Mouse (Mus musculus) embryonic facial prominence, embryonic 14.5 days (tissue): ENCODE measurements around the gene Dysf. TPM values are rescaled to one million over a fixed set of nuclear protein-coding genes. Genes with fewer than 3 reads are reported as not detected.

Source experiments
- ATAC-seq: fragments of 200-750 bp; cut with Nextera tagmentation; 2 replicates; pipeline ENCODE4 v1.8.0; 2017; ENCODE audit warnings: low read depth, moderate number of reproducible peaks, moderate TSS enrichment
- DNase-seq: peaks from one replicate; pipeline ENCODE4 v3.0.0-alpha.2; 2015; ENCODE audit warnings: low spot score
- H3K27ac ChIP-seq: fragments of 300-500 bp; sonication (generic); replicated peaks from 2 replicates; pipeline ENCODE4 v1.5.1; 2014; ENCODE audit warnings: low read depth, mild to moderate bottlenecking, low read length, moderate library complexity
- H3K27me3 ChIP-seq: fragments of 300-500 bp; sonication (generic); replicated peaks from 2 replicates; pipeline ENCODE4 v1.6.1; 2014; ENCODE audit warnings: low read length; ENCODE audit not compliant: control insufficient read depth, insufficient read depth
- H3K36me3 ChIP-seq: fragments of 300-500 bp; sonication (generic); 2 replicates; pipeline ENCODE4 v1.6.1; 2014; ENCODE audit warnings: low read length, mixed read lengths; ENCODE audit not compliant: control insufficient read depth, insufficient read depth
- H3K4me1 ChIP-seq: fragments of 300-500 bp; sonication (generic); 2 replicates; pipeline ENCODE4 v1.6.1; 2014; ENCODE audit warnings: antibody characterized with exemption, low read length; ENCODE audit not compliant: control insufficient read depth, insufficient read depth
- H3K4me2 ChIP-seq: fragments of 300-500 bp; sonication (generic); 2 replicates; pipeline ENCODE4 v1.6.1; 2014; ENCODE audit warnings: low read depth, mild to moderate bottlenecking, low read length, moderate library complexity, mixed read lengths
- H3K4me3 ChIP-seq: fragments of 300-500 bp; sonication (generic); 2 replicates; pipeline ENCODE4 v1.5.1; 2014; ENCODE audit warnings: low read depth, mild to moderate bottlenecking, low read length
- H3K9ac ChIP-seq: fragments of 300-500 bp; sonication (generic); 2 replicates; pipeline ENCODE4 v1.6.1; 2014; ENCODE audit warnings: low read depth, mild to moderate bottlenecking, low read length, moderate library complexity, mixed read lengths
- H3K9me3 ChIP-seq: fragments of 300-500 bp; sonication (generic); 2 replicates; pipeline ENCODE4 v1.6.1; 2016; ENCODE audit warnings: low read length; ENCODE audit not compliant: control insufficient read depth
- WGBS: fragments of 180-500 bp; shearing (Covaris S2); extraction: QIAGEN DNeasy Blood & Tissue Kit; methylation state at CpG from one replicate; pipeline ENCODE4 v1.1.7; 2014; 5-methylcytosine and 5-hydroxymethylcytosine counted together
- polyA plus RNA-seq: library from polyadenylated mRNA; unstranded; fragments of >200 nt; fragmentation: Nextera tagmentation; extraction: Ambion mirVana; gene quantifications from 2 replicates; pipeline ENCODE4 v1.2.1, GENCODE M21; 2014

Gene Dysf
- polyA plus RNA-seq, 1 experiment from 2014 or later, result 17.0 TPM

DNA sequence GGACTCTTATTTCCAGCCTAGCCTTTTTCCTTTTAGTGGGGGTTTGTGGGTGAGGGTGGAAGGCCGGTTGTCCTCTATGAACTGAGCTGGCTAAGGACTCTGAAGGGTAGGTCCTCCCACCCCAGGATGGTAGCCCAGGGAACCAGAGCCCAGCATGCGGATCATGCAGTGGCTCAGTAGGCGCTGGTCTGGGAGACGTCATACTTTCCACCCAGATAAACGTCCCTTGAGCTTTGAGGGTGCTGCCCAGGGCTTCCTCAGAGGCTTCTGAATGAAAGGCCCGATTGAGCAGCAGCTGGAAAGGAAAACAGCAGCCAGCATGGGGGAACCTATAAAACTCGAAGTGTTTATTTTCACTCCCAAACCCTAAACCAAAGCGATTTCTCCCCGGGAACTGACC, 123.1 kb downstream of the Dysf start:
- H3K27ac ChIP-seq, result peak overlapping the region; percentile 54; the same call in 1 of the 2 replicates
- no peak overlapping the region for H3K9ac ChIP-seq
- WGBS, result 53% methylated on average over 9 of the region's 9 CpGs
- no peak overlapping the region for H3K4me3 ChIP-seq
- H3K9me3 ChIP-seq, result no peaks in the 10 kb centered on the region
- H3K4me2 ChIP-seq, result no peak overlapping the region
- H3K36me3 ChIP-seq, result no peaks in the 10 kb centered on the region
- DNase-seq, result no peak
- ATAC-seq, result no peak
- no peaks in the 10 kb centered on the region for H3K27me3 ChIP-seq
- H3K4me1 ChIP-seq, result peaks cover 19% of the 10 kb centered on the region

DNA sequence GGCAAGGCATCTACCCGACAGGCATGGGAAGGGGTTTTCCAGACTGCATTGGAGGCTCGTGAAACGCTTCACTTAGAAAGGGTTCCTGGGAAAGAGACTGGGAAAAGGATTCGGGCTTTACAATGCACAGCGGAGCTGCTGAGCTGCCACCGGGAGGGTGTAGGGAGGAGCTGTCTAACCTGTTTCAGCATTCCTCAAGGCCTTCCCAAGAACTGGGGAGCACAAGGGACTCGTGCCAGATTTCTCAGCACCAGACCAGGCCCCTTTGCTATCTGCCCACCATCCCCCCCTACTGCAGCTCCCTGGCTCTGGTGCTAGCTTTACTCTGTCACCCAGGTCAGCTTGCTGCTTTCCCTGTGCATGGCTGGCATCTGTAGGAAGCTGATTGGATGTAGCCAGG, 124.7 kb downstream of the Dysf start:
- no peaks in the 10 kb centered on the region for H3K27me3 ChIP-seq
- no peak overlapping the region for H3K9ac ChIP-seq
- H3K4me2 ChIP-seq, result no peak overlapping the region
- H3K36me3 ChIP-seq, result no peaks in the 10 kb centered on the region
- no peak overlapping the region for H3K27ac ChIP-seq
- H3K4me3 ChIP-seq, result no peak overlapping the region
- ATAC-seq (peak; percentile 60), DNase-seq (peak; percentile 77)
- H3K4me1 ChIP-seq, result peaks cover 19% of the 10 kb centered on the region
- H3K9me3 ChIP-seq, result no peaks in the 10 kb centered on the region
- WGBS, result 42% methylated on average over 7 of the region's 7 CpGs

DNA sequence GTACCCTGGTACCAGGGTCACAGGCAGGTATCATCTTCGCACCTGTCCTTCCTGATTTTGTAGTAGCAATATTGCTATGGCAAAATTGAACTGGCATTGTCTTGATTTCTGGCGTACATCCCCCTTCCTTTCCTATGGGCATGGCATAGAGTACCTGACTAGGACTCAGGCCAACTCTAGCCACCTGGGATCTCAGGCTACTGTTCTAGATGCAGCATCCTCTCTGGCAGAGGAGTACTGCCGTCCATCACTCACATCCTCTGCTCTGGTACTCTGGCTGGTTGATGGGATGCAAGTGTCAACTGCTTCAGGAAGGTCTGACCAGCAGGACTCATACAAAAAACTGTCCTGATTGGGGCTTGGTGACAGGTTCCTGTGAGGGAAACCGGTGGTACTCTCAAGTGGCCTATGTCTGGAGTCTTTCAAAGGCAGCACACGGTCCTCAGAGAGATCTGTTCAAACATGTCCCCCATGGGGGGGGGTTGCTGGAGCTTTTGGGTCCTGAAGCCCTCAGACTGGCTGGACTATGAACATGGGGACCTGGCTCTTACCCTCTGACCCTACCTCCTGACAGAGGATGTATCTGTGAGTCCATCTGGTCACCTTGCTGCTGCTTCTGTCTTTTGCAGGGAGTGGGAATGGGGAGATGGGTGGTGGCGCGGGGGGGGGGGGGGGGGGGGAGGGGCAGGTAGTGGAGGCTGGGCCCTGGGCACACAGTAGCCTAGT, 125.8 kb downstream of the Dysf start:
- Histone ChIP-seq H3K4me1 (peaks cover 19% of the 10 kb centered on the region), H3K36me3 (no peaks in the 10 kb centered on the region), H3K9me3 (no peaks in the 10 kb centered on the region), H3K27me3 (no peaks in the 10 kb centered on the region), H3K27ac (peak overlapping the region; percentile 62), H3K4me2 (no peak overlapping the region), H3K9ac (no peak overlapping the region; the same call in 1 of the 2 replicates), H3K4me3 (no peak overlapping the region)
- DNase-seq (no peak), ATAC-seq (no peak)
- 68% methylated on average over 5 of the region's 7 CpGs for WGBS

DNA sequence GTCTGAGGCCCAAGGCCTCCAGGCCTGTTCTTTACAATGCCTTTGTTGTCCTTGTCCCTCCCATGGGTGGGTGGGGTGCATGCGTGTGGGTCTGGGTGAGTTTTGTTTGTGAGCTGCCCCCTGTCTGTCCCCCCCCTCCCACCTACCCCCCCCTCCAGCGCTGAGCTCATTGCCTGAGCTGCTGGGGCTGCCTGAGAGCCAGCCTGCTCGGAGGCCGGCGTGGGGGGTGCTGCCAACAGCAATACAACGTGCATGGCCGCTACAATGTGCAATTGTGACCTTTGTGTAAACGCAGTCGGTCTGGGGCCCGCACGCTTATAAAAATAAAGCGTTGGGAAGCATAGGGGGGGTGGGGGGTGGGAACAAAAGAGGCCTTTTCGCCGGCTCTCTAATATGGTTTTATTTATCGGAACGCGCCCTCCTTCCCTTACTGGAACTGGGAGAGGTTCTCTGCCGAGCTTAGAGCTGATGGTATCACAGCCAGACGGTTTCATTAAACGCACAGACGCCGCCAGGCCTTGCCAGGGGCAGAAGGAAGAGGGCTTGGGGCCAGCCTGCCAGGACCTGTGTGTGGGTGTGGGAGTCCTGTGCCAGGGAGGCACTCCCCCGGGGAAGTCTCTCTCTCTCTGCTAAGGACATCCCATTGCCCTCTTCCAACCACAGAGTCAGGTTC, 126.5 kb downstream of the Dysf start:
- peak; percentile 81 for DNase-seq
- Histone ChIP-seq H3K4me3 (no peak overlapping the region), H3K4me2 (peak overlapping the region; percentile 28), H3K27ac (peak overlapping the region; percentile 62), H3K9ac (peak overlapping the region; percentile 28; the same call in 1 of the 2 replicates), H3K4me1 (peaks cover 19% of the 10 kb centered on the region), H3K36me3 (no peaks in the 10 kb centered on the region), H3K9me3 (no peaks in the 10 kb centered on the region), H3K27me3 (no peaks in the 10 kb centered on the region)
- 12% methylated on average over 20 of the region's 23 CpGs for WGBS
- ATAC-seq, result peak; percentile 74

DNA sequence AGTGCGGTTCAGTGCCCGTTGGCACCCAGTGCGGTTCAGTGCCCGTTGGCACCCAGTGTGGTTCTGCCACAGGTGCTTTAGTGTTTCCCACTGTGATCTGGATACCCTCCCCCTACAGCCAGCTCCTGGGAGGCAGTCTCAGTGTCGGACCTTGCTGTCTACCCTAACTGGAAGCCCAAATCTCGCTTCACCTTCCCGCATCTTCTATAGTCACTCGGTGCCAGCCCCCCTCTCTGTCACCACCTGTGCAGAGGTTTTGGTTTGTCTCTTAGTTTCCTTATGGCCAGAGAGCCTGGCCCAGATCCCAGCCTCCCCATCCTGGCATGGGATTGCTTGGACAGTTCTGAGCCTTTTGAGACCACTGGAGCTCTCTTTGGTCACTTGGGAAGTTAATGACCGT, 127.3 kb downstream of the Dysf start:
- Histone ChIP-seq H3K9ac (no peak overlapping the region), H3K27me3 (no peaks in the 10 kb centered on the region), H3K27ac (no peak overlapping the region), H3K4me2 (no peak overlapping the region), H3K36me3 (no peaks in the 10 kb centered on the region), H3K4me3 (no peak overlapping the region), H3K9me3 (no peaks in the 10 kb centered on the region), H3K4me1 (peaks cover 19% of the 10 kb centered on the region)
- DNase-seq (no peak), ATAC-seq (no peak)
- WGBS, result 96% methylated on average over 9 of the region's 9 CpGs

DNA sequence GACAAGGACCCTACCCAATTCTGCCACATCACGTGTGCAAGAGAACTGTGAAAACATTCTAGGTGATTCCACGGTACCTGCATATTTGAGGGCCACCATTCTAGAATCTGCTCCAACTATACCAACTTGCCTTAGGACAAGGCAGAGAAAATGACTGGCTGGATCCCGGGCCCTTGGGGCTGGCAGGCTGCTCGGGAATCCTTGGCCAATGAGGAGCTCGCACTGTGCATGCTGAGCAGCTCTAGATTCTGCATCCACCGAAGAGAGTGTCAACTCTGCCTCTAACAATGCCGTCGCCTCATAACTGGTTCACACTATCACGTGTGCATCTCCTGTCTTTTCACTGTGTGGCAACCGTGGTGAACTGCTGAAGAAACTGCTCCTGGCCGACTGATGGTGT, 128.0 kb downstream of the Dysf start:
- Histone ChIP-seq H3K27me3 (no peaks in the 10 kb centered on the region), H3K27ac (no peak overlapping the region), H3K4me3 (no peak overlapping the region), H3K4me1 (peaks cover 15% of the 10 kb centered on the region), H3K9ac (no peak overlapping the region), H3K36me3 (no peaks in the 10 kb centered on the region), H3K4me2 (no peak overlapping the region), H3K9me3 (no peaks in the 10 kb centered on the region)
- DNase-seq, result no peak
- no peak for ATAC-seq
- WGBS, result 86% methylated on average over 11 of the region's 11 CpGs

DNA sequence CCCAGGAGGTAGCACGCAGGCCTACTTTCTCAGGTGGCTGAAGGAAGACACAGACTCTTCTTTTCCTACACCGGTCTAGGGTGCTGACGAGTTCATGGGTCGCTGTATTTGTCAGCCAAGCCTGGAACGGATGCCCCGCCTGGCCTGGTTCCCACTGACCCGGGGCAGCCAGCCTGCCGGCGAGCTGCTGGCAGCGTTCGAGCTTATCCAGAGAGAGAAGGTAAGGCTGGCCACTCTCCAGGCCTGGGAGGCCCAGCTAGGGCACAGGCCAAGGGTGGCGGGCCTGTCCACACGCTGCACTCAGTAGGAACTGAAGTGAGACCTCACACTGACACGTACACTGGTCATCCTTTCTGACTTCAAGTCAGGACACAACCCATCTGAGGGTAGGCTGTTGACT, 131.5 kb downstream of the Dysf start:
- Histone ChIP-seq H3K36me3 (no peaks in the 10 kb centered on the region), H3K9ac (no peak overlapping the region), H3K4me3 (no peak overlapping the region), H3K9me3 (no peaks in the 10 kb centered on the region), H3K4me1 (peaks cover 27% of the 10 kb centered on the region), H3K4me2 (no peak overlapping the region), H3K27me3 (no peaks in the 10 kb centered on the region), H3K27ac (no peak overlapping the region)
- 79% methylated on average over 14 of the region's 14 CpGs for WGBS
- no peak for DNase-seq
- no peak for ATAC-seq

DNA sequence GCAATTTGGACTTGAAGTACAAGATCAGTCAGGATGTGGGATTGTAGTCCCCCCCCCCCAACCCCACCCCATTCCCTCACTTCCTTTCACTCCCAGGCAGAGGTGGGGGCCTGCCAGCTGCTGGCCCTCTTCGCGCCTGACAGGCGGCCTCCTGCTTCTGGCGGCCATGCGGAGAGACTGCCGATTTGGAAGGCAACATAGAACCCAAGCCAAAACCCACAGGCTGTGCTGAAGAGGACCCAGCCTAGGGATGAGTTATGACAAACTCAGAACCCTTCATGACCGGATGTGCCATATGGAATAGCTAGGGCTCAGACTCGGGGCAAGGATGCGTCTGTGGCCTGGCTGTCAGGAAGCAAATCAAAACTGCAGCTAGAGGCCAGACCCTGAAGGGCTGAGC, 134.1 kb downstream of the Dysf start:
- Histone ChIP-seq H3K27ac (no peak overlapping the region), H3K4me1 (peaks cover 27% of the 10 kb centered on the region), H3K4me2 (no peak overlapping the region), H3K27me3 (no peaks in the 10 kb centered on the region), H3K36me3 (no peaks in the 10 kb centered on the region), H3K9me3 (no peaks in the 10 kb centered on the region), H3K4me3 (no peak overlapping the region), H3K9ac (no peak overlapping the region)
- ATAC-seq, result no peak
- DNase-seq, result peak; percentile 61
- 66% methylated on average over 9 of the region's 9 CpGs for WGBS

DNA sequence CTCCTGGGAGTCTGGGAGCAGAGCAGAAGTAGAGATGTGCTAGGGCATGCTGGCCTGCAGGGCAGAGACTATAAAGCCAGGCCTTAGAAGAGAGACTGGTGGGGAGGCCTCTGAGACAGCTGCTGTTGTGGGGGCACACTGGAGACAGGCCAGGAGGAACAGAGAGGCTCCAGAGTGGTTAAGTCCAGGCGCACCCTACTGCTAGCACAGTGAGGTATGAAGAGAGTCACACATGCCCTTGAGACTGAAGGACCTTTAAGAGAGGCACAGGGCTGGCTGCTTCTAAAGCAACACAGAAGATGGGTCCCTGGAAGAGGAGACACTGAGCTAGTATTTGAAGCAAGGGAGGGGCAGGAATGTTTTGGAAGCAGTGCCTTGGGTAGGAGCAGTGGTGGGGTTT, 134.9 kb downstream of the Dysf start:
- Histone ChIP-seq H3K9ac (no peak overlapping the region), H3K4me1 (peaks cover 27% of the 10 kb centered on the region), H3K27ac (peak overlapping the region; percentile 74), H3K27me3 (no peaks in the 10 kb centered on the region), H3K4me3 (no peak overlapping the region), H3K36me3 (no peaks in the 10 kb centered on the region), H3K4me2 (no peak overlapping the region), H3K9me3 (no peaks in the 10 kb centered on the region)
- 77% methylated on average over 1 of the region's 1 CpGs for WGBS
- DNase-seq, result no peak
- ATAC-seq, result no peak
